Mouse (Mus musculus): Measurements from ENCODE around the gene Barhl1. TPM values are rescaled to one million over a fixed set of nuclear protein-coding genes. Genes with fewer than 3 reads are reported as not detected.

The Barhl1 gene
- not detected in 2 replicates for polyA plus RNA-seq (2014; fragmentation: Nextera tagmentation; extraction: Ambion mirVana)

- ATAC-seq (ENCODE audit: insufficient read depth): no peak
- Histone ChIP-seq H3K4me3 (ENCODE audit: low read depth, low read length) (peak within 1 kb of the TSS; percentile 9; the same call in 1 of the 2 replicates), H3K9ac (no peak within 1 kb of the TSS), H3K9me3 (ENCODE audit: low read depth, low read length) (no peaks in the 10 kb centered on the region), H3K27me3 (ENCODE audit: insufficient read depth, low read length) (peaks cover 90% of the 10 kb centered on the region), H3K27ac (ENCODE audit: low read depth) (no peak within 1 kb of the TSS), H3K4me2 (peak within 1 kb of the TSS; percentile 29; the same call in 1 of the 2 replicates), H3K36me3 (ENCODE audit: insufficient read depth) (no peaks in the 10 kb centered on the region), H3K4me1 (ENCODE audit: insufficient read depth) (no peaks in the 10 kb centered on the region)
- WGBS: 2% methylated on average over 18 of the region's 18 CpGs
- no peak for DNase-seq
- no peak for TF ChIP-seq CTCF (IDR thresholded peaks at IDR 0.05; ENCODE audit: low read depth)
These were observed at the start of gene Barhl1 for GRCm38 (mm10) chr2:28916513-28916865. Gene Barhl1 (minus strand): TSS chr2:28916668.

GRCm38 (mm10) chr2:28963565-28963964, 47.1 kb upstream of the Barhl1 start:
- Histone ChIP-seq H3K27me3 (ENCODE audit: insufficient read depth, low read length) (0 out of 2 replicates have a peak, but pooled peaks cover 3% of the 10 kb centered on the region), H3K4me1 (ENCODE audit: insufficient read depth) (no peaks in the 10 kb centered on the region), H3K4me3 (ENCODE audit: low read depth, low read length) (no peak overlapping the region), H3K9me3 (ENCODE audit: low read depth, low read length) (no peaks in the 10 kb centered on the region), H3K36me3 (ENCODE audit: insufficient read depth) (no peaks in the 10 kb centered on the region), H3K9ac (no peak overlapping the region), H3K27ac (ENCODE audit: low read depth) (peak overlapping the region; percentile 42; the same call in 1 of the 2 replicates), H3K4me2 (no peak overlapping the region)
- WGBS: 60% methylated on average over 6 of the region's 6 CpGs
- ATAC-seq (ENCODE audit: insufficient read depth): no peak
- DNase-seq: peak; percentile 36
- TF ChIP-seq CTCF (IDR thresholded peaks at IDR 0.05; ENCODE audit: low read depth): no peak

GRCm38 (mm10) chr2:28961636-28962035, 45.2 kb upstream of the Barhl1 start:
- no peaks in the 10 kb centered on the region for H3K4me1 ChIP-seq (ENCODE audit: insufficient read depth)

GRCm38 (mm10) chr2:28961024-28961585, 44.6 kb upstream of the Barhl1 start:
- no peaks in the 10 kb centered on the region for H3K27me3 ChIP-seq (ENCODE audit: insufficient read depth, low read length)
- 69% methylated on average over 15 of the region's 15 CpGs for WGBS
- no peak overlapping the region for H3K4me2 ChIP-seq
- H3K27ac ChIP-seq (ENCODE audit: low read depth): no peak overlapping the region
- no peaks in the 10 kb centered on the region for H3K36me3 ChIP-seq (ENCODE audit: insufficient read depth)
- H3K4me3 ChIP-seq (ENCODE audit: low read depth, low read length): no peak overlapping the region
- TF ChIP-seq CTCF (IDR thresholded peaks at IDR 0.05; ENCODE audit: low read depth): no peak
- no peaks in the 10 kb centered on the region for H3K4me1 ChIP-seq (ENCODE audit: insufficient read depth)
- H3K9ac ChIP-seq: no peak overlapping the region
- no peak for ATAC-seq (ENCODE audit: insufficient read depth)
- DNase-seq: peak; percentile 61
- H3K9me3 ChIP-seq (ENCODE audit: low read depth, low read length): no peaks in the 10 kb centered on the region

More at GRCm38 (mm10) chr2:28961636-28962035, 45.2 kb upstream of the Barhl1 start:
- ATAC-seq (ENCODE audit: insufficient read depth): no peak
- H3K4me2 ChIP-seq: no peak overlapping the region
- 0 out of 2 replicates have a peak, but pooled peaks cover 3% of the 10 kb centered on the region for H3K27me3 ChIP-seq (ENCODE audit: insufficient read depth, low read length)
- H3K36me3 ChIP-seq (ENCODE audit: insufficient read depth): no peaks in the 10 kb centered on the region
- H3K27ac ChIP-seq (ENCODE audit: low read depth): no peak overlapping the region
- H3K9me3 ChIP-seq (ENCODE audit: low read depth, low read length): no peaks in the 10 kb centered on the region
- TF ChIP-seq CTCF (IDR thresholded peaks at IDR 0.05; ENCODE audit: low read depth): no peak
- H3K4me3 ChIP-seq (ENCODE audit: low read depth, low read length): no peak overlapping the region
- no peak for DNase-seq
- 69% methylated on average over 5 of the region's 5 CpGs for WGBS
- no peak overlapping the region for H3K9ac ChIP-seq

GRCm38 (mm10) chr2:28956874-28957273, 40.4 kb upstream of the Barhl1 start:
- no peak for DNase-seq
- ATAC-seq (ENCODE audit: insufficient read depth): no peak
- H3K27ac ChIP-seq (ENCODE audit: low read depth): no peak overlapping the region
- no peak for TF ChIP-seq CTCF (IDR thresholded peaks at IDR 0.05; ENCODE audit: low read depth)
- no peaks in the 10 kb centered on the region for H3K4me1 ChIP-seq (ENCODE audit: insufficient read depth)
- H3K9me3 ChIP-seq (ENCODE audit: low read depth, low read length): no peaks in the 10 kb centered on the region
- no peaks in the 10 kb centered on the region for H3K36me3 ChIP-seq (ENCODE audit: insufficient read depth)
- H3K27me3 ChIP-seq (ENCODE audit: insufficient read depth, low read length): no peaks in the 10 kb centered on the region
- no peak overlapping the region for H3K4me3 ChIP-seq (ENCODE audit: low read depth, low read length)
- WGBS: 74% methylated on average over 4 of the region's 4 CpGs
- no peak overlapping the region for H3K4me2 ChIP-seq
- no peak overlapping the region for H3K9ac ChIP-seq

DNA sequence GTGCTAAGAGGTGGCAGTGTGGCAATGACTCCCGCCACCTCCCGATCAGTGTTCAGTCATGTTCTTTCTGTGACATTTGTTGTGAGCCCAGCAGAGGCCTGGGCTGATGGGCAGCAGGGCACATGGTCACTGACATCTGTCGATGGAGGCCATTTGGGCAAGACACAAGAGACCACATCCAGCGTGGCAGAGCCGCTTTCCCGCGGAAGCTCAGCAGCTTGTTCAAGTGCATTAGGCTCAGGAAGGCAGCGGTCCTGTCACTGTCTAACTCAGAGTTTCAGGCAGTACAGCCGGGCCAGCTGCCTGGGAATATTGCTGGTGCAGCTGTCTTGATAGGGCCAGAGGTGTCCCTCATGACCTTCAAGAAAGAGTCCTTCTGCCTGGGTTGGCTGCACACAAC, 38.1 kb upstream of the Barhl1 start:
- H3K4me3 ChIP-seq (ENCODE audit: low read depth, low read length): no peak overlapping the region
- H3K9me3 ChIP-seq (ENCODE audit: low read depth, low read length): no peaks in the 10 kb centered on the region
- no peak overlapping the region for H3K9ac ChIP-seq
- no peak for TF ChIP-seq CTCF (IDR thresholded peaks at IDR 0.05; ENCODE audit: low read depth)
- DNase-seq (no peak), ATAC-seq (ENCODE audit: insufficient read depth) (no peak)
- H3K27me3 ChIP-seq (ENCODE audit: insufficient read depth, low read length): no peaks in the 10 kb centered on the region
- no peaks in the 10 kb centered on the region for H3K4me1 ChIP-seq (ENCODE audit: insufficient read depth)
- 80% methylated on average over 9 of the region's 9 CpGs for WGBS
- H3K4me2 ChIP-seq: no peak overlapping the region
- H3K27ac ChIP-seq (ENCODE audit: low read depth): no peak overlapping the region
- no peaks in the 10 kb centered on the region for H3K36me3 ChIP-seq (ENCODE audit: insufficient read depth)

GRCm38 (mm10) chr2:28952981-28953380, 36.5 kb upstream of the Barhl1 start:
- H3K36me3 ChIP-seq (ENCODE audit: insufficient read depth): no peaks in the 10 kb centered on the region
- H3K27ac ChIP-seq (ENCODE audit: low read depth): no peak overlapping the region
- DNase-seq: no peak
- no peaks in the 10 kb centered on the region for H3K9me3 ChIP-seq (ENCODE audit: low read depth, low read length)
- ATAC-seq (ENCODE audit: insufficient read depth): no peak
- H3K4me3 ChIP-seq (ENCODE audit: low read depth, low read length): no peak overlapping the region
- WGBS: 21% methylated on average over 8 of the region's 8 CpGs
- H3K4me2 ChIP-seq: no peak overlapping the region
- no peaks in the 10 kb centered on the region for H3K27me3 ChIP-seq (ENCODE audit: insufficient read depth, low read length)
- H3K9ac ChIP-seq: no peak overlapping the region
- no peaks in the 10 kb centered on the region for H3K4me1 ChIP-seq (ENCODE audit: insufficient read depth)
- TF ChIP-seq CTCF (IDR thresholded peaks at IDR 0.05; ENCODE audit: low read depth): no peak
